Mouse (Mus musculus): Measurements from ENCODE around the gene Nfib.

Nfib gene

DNA sequence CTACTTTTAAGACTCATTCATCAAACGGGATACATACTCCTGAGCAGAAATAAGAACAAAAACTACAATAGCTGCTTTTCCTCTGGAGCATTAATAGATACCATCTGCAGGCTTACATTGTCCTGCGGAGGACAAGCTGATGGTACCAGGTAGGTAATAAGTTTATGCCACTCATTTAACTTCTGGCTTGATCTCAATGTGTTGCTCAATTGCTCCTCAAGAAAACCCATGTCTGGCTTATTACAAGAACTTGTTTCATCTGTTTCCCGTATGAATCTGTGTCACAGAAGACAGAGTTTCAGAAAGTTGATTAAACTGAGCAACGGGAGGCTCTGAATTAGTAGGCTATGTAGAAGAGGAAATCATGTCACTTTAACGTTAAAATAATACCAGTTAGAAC is 457.5 kb downstream of the Nfib start:
- 85% methylated on average over 5 of the region's 5 CpGs for WGBS

DNA sequence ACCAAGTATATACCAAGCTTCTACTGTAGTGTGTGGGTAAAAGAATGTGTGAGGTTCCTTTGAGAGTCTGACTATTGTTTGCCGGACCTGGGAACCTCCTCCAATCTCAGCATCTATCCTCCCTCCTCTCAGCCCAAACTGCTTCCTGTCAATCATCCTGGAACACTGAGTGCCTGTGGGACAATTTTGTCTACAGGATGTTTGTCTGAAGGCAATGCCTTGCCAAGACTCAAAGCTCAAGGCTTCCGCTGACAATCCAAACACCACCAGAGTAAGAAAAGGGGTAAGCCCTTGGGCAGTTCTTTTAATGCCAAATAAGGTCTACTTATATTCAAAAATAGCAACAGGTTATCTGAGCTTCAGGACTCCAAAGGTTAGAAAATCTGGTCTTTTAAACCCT is 459.3 kb downstream of the Nfib start:
- 82% methylated on average over 2 of the region's 2 CpGs for WGBS
